Mouse (Mus musculus): ENCODE data around the gene Paqr5.

Gene Paqr5

GRCm38 (mm10) chr9:61910526-61911256, 116.0 kb downstream of the Paqr5 start:
- intact Hi-C loops (cut with DNase I), result no loop called here

GRCm38 (mm10) chr9:61909633-61910032, 117.0 kb downstream of the Paqr5 start:
- intact Hi-C loops (cut with DNase I), result no loop called here

GRCm38 (mm10) chr9:61908832-61909407, 117.7 kb downstream of the Paqr5 start:
- intact Hi-C loops (cut with DNase I), result no loop called here

GRCm38 (mm10) chr9:61908341-61908740, 118.3 kb downstream of the Paqr5 start:
- intact Hi-C loops (cut with DNase I), result no loop called here

- intact Hi-C loops (cut with DNase I), result no loop called here
These were observed 118.9 kb downstream of the Paqr5 start for GRCm38 (mm10) chr9:61907621-61908295.

- intact Hi-C loops (cut with DNase I), result no loop called here
These were observed 119.7 kb downstream of the Paqr5 start for GRCm38 (mm10) chr9:61906912-61907311.

GRCm38 (mm10) chr9:61905576-61905975, 121.1 kb downstream of the Paqr5 start:
- intact Hi-C loops (cut with DNase I), result no loop called here

GRCm38 (mm10) chr9:61904201-61904600, 122.5 kb downstream of the Paqr5 start:
- intact Hi-C loops (cut with DNase I), result no loop called here
